Mouse (Mus musculus): ENCODE results near the gene Eefsec.

Eefsec gene

DNA sequence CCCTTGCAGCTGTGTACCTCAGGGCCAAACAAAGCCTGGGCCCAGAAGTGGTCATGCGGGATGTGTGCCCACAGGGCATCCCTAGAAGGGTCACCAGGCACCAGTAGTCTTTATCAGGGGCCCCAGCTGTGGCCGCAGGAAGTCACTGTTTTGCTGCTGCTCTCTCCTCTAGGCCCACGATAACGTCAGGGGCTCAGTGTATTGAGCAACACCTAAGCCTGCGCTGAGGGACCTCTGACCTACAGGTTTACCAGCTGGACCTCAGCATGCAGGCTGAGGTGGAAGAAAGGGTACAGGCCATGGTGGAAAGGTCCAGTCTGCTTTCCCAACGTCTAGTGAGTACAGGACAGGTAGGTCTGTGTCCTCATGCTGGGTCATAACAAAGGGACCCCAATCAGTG is 192.3 kb downstream of the Eefsec start:
- DNase-seq, result no peak

DNA sequence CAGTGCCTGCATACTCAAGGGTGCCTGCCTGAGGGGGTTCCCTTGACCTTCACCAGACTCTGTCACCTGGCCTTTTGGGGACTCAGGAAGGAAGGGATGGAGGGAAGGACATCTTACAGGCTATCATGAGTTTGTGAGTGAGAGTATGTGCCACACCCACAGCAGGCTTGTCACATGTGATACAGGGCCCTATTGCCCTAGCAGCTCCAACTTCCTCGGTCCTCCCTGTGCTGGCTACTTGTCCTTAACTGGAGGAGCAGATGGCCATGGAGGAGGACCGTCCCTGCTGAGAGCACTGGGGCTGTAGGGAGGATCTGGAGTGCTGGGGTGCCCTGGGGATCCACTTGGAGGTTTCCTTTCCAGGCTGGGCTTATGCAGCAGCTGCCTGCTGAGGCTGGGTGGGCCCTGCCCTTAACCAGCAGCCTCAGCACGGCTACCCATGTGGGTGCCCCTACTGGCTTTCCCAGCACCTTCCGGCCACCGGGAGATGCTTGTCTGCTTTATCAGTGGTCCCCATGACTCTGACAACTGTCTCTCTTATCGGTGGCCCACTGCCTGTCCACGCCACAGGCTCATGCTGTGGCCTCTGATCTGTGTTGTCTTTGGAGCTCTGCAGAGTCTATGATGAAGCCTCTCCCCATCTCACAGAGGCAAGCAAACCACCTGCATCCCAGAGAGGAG is 194.4 kb downstream of the Eefsec start:
- no peak for DNase-seq

DNA sequence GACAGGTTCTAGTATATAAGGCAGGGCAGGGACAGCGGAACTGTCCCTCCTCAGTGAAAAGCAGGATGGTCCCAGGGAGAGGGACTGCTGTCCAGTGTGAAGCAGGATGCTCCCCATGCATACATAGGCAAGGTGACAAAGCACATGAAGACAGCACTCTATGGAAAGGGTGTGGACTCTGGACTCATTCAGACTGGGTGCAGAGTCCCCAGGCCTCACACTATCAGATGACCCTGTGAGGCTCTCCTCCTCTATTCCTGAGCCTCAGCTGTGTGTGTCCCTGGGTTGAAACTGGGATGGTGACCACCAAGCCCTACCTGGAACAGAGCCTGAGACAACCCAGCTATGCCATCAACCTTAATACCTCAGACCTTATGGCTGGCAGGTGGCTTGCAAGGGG is 194.9 kb downstream of the Eefsec start:
- DNase-seq, result no peak

DNA sequence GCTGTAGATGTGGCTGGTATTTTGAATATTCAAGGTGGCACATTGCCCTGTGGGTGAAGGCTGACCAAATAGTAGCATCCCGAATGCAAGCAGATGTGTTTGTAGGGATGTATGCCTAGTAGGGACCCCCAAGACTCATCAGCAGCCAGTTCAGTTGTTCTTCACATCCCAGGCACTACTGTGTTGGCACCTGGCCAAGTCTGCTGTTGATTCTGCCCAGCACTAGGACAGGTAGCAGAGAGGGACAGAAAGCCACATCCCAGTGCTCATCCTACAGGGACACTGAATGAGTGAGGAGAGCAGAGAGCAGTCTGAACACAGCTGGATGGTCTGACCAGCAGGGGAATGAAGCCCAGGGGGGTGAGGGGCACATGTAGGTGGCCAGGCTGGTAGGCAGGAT is 197.1 kb downstream of the Eefsec start:
- DNase-seq, result no peak

DNA sequence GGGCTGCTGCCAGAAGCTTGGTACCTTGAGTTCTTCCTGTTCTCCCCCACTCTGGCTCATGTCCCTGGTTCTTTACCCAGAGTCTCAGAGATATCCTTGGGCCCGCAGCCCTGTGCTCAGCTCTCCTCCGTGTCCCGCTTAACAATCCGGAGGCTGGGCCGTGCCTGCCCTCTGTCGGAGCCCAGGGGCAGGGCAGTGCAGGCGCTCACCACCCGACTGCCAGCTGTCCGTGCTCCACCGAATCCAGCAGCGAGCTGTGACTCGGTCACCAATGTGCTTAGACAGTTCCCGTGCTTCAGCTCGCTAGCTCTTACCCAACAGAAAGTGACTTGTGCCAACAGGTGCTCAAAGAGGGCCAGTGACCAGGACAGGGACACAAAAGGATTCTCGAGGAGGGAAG is 203.7 kb downstream of the Eefsec start:
- peak; percentile 36 for DNase-seq

DNA sequence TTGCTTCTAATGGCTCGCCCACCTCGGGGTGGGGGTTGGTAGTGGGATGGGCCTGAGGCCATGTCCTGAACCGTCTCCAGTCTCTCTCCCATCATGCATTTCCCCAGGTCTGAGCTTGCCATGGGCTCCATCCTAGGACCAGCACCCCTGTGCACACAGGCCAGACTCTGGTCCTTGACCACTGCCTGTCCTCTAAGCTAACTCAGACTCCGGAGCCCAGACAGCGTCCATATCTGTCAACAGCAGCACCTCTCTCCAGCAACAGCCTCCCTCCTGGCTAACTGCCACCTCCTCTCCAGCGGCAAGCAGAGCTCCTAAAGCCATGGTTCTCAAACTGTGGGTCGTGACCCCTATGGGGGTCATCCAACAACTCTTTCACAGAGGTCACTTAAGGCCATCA is 209.8 kb downstream of the Eefsec start:
- DNase-seq, result no peak

DNA sequence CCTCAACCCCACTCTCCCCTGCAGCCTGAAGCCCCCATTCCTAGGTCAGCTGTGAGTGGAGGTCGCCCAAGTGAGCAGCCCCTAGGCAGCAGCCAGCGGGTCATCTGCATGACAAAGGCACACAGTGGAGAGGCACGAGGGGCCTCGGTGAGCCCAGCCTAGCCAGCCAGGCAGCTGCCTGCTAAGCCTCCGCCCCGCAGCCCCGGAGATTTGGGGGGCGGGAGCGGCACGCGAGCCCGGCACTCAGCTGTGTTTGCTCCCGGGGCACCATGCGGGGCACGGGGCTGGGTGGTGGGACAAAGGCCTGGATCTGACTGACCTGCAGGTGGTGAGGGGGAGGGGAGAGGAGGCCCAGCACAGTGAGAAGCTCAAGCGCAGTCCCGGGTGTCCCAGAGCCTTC is 210.4 kb downstream of the Eefsec start:
- no peak for DNase-seq

DNA sequence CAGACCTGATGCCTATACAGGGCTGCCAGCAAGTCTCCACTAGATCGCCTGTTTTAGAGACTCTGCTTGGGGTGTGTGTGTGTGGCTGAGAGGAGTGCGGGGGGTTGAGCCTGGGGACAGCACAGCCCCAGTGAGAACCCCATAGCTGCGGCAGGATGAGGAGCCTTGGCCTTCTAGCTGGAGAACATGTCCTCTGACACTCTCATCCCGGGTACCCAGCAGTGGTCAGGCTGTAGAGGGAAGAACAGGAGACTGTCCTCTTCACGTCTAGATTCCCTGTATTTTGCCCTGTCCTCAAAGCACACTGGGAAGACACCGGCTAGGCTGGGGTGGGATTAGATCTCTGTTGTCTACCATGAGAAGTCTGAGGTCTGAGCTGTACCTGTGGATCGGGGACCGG is 210.9 kb downstream of the Eefsec start:
- DNase-seq, result no peak

DNA sequence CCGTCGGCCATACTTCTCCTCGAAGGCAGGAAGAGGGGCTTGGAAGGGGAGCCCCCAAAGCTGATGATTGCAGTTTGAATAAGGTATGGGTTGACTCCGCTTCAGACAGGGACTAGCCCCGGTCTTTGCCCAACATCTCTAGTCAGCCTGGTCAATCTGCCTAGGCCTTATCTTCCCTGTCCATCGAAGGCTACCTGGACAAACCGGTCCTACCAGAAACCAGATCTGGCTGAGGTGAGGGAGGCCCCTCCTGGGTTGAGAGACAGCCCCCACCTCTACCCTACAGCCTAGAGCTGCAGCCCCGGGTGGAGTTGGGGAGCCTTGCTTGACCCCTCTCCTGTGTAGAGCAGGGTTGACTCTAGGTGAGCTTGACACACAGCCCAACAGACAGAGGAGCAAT is 212.3 kb downstream of the Eefsec start:
- no peak for DNase-seq

DNA sequence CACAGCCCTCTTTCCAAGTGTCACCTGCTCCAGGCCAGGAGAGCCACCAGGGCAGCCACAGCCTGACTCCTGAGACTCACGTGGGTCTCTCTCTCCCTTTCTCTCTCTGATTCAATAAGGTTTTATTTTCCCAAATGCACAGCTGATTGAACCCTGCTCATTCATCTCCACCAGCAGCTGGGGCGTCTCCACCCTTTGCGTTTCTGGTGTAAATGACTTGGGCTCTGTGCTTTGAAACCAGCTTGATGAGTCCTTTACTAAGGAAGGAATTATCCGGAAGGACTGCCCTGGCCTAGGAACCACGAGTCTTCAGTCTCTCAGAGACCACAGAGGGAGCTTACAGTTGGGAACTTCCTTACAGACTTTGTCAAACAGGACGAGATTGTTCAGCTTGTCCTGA is 214.1 kb downstream of the Eefsec start:
- DNase-seq, result no peak

DNA sequence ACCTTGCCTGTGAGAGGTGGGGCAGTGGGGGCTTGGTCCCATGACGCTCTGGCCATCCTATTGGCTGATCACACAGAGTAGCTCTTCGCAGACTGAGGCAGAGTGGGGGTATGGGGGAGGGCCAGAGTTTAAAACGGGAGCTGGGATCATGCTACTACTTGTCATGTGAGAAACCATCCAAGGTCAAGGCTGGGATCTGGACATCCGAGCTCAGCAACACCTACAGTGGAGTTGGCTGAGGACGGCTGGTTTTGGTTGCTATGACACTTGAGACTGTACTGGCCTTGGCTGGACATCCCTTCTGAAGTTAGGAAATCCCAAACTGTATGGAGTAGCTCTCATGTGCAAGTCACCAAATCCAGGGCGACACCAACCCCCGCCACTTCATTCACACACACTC is 214.5 kb downstream of the Eefsec start:
- no peak for DNase-seq

DNA sequence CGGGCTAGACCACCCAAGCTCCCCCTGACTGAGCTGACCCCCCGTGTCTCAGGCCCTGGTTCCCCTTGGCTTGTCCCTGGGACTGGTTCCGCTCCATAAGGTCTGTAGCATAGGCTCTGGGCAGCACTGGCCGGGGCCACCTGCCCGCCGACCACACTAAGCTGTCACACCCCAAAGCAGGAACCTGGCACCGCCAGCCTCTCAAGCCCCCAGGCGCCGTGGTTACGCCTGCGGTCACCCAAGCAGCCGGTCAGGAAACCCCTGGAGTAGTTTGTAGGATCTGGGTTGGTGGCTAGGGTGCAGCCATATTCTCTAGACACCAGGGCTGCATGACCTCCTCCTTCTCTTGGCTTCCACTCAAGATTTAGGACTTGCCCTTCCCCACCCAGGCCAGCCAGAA is 217.1 kb downstream of the Eefsec start:
- DNase-seq, result no peak

DNA sequence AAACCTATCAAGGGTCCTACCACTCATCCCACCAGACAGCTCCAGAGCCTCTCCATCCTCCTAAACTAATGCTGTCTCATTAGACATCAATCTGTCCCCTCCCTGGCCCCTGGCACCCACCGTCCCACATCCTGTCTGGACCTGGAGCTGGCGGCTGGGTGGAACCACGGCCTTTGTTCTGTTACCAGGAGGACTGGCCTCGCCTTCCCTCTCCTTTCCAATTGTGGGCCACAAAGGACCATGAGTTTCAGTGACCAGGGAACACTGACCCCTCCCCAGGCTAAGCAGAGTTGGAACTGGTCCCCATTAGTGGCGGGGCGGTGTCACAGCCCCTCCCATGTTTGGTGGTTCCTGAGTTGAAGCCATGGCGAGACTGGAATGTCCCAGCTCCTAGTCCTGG is 218.8 kb downstream of the Eefsec start:
- no peak for DNase-seq

DNA sequence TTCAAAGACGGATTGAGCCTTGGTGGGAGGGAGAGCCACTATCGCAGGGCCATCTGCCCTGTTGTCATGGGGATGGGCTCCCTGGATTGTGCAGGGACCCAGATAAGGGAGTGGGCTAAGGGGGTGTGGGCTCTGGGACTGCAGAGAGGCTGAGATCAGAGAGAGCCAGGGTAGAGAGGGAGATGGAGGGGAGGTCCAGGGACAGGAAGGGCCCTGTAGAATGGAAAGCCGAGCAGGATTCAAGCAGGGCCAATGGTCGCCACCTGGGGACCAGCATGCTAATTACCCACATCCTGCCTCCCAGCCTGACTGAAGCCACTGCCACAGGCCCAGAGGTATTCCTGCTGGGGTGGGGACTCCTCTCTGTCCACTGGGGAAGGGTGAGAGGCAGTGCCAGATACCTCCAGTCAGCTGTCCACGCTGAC is 219.8 kb downstream of the Eefsec start:
- no peak for DNase-seq

DNA sequence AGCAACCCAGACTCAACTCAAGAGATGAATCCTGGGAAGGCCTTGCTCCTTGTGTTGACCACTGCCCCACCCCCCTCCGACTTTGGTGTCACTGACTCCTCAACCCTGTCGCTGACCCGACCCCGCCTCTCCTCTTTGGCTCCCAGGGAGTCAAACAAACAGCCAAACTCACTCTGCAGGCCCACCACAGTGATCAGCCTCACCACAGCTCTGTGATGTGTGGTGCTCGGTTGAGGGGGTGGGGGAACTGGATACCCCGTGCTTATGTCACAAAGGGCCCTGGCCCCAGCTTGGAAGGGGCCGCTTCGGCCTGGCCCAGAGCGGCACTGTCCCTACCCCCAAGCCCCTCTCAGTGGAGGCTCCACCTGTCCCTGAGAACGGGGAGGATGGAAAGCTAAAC is 224.4 kb downstream of the Eefsec start, which contains the start of gene Dnajb8:
Gene Dnajb8, plus strand, starts transcription at position 301 of the 400 bp plus-strand sequence.
- no peak for DNase-seq

DNA sequence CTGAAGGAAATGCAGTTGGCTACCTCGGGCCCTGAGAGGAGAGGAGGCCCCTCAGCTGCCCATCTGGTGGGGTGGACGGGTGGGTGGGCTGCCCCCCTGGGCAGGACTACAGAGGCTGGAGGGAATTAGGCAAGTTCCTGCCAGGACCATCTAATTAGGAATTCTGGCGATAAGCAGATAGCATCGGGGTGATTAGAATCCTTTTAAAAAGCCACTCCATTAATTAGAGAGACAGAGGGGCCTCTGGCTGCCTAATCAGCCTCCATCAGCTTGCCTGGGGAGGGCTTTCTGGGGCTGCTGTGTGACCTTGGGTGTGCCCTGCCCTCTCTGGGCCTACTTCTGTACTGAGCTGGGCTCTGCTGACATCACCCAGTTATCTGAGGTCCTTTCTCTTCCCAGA is 227.2 kb downstream of the Eefsec start:
- DNase-seq, result no peak

DNA sequence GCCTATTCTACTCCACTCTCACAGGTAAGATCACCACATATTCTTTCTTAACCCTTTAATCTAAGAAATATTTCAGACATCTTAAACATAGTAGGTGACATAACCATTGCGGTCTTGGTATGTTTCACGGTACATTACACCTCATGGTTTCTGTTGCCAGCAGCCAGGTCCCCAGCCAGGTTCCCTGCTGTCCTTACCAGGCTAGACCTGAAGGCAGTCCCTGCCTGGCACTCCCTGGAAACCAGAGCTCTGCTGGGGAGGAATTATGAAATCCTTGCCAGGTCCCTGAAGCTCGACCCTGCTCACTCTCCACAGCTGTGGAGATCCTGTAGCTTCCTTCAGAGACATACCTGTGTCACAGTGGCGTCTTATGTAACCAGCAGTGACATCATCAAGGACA is 230.1 kb downstream of the Eefsec start:
- no peak for DNase-seq

DNA sequence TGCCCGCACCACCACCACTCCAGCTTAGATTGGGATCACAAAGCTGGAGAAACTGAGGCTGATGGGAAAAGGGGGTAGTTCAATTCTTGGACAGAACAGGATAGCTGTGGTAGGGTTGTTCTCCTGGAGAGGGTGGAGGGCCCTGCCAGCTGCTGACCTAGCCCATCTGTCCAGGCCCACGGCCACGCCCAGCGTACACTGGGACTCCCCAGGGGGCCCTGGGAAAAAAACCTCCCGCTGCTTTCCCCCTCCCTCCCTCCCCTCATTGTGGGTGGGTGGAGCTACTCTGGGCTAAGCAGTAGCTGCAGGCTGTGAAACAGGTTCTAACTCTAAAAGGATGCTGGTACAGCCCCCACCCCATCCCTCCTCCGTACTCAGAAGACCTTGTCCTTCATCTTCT is 230.5 kb downstream of the Eefsec start:
- no peak for DNase-seq

DNA sequence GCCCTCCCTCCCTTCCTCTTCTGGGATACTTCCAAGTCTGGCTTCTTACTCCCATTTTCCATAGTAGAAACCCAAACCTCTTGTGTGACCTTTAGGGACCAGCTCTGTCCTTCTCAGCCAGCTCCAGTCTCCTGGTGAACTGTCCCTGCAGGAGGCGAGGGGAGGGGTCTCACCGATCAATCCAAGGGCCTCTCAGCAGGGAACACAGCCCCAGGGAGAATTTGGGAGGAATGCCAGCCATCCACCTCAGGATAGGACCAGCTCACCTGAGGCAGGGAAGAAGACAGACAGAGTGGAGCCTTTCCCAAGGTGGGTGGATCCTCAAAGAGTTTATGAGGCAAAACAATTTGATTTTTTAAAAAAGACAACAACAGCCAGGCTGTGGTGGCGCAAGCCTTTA is 236.2 kb downstream of the Eefsec start:
- no peak for DNase-seq

DNA sequence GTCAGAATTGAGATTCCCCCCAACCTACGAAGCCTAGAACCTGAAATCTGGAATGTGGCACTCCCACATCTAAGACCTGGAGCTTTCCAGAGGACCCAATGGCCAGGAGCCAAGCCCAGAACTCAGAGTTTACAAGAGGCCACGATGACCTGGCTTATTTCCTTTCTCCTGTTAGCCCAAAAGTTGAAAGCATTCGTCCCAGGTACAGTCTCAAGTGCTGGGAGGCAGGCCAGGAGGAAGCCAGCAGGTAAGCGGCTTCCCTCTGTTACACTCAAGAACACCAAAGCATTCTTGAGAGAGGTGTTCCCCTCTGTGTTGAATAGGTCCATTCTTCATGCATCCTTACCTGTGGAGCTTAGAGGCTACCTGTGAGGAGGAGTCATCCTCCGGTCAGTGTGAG is 236.9 kb downstream of the Eefsec start:
- no peak for DNase-seq

DNA sequence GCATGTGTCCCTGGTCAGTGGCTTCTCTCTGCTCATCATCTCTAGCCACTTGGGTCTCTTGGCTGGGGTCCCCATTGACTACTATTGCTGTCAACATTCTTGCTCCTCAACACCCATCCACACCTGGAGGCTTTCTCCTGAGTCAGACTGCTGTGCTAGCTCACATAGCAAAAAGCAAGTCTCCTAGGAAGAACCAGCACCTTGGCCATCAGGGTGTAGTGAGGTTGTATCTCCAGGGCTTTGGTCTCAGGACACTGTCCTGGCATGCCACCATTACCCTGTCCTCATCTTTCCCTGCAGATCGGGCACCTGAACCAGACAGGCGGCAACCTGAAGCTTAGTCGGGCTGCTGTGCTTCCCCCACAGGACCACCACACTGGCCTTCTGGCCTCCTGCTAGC is 238.0 kb downstream of the Eefsec start:
- DNase-seq, result no peak

DNA sequence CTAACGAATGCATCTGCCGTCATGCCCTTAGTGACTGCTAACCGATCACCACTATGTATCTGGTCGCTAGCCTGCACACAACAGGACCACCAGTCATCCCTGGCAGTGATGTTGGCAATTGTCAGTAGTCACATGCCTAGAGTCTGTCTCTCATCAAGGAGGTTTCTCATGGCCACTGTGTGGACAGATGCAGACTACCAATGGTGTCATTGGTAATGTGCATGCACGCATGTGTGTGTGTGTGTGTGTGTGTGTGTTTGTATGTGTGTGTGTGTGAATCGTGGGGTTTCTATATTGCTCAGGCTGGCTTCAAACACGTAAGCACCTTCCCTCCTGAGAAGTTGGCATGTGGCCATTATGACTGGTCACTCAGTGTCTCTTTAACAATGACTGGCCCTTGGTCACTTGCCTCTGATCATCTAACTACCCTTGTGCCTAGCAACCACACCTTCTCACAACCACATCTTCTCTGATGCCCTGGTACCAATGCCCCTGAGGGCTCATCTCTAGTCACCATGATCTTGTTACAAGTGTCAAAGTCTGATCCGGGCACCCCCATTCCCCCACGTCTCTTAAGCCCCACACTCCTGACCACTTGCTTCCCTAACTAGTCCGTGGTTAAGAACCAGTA is 238.8 kb downstream of the Eefsec start:
- no peak for DNase-seq

Measured in thymus, postnatal 25 days (tissue).